Mouse (Mus musculus) right cerebral cortex, postnatal 10 days (tissue): ENCODE results near the gene Fiz1.
A peak's percentile ranks its signal among the peaks of the same experiment; 100 is the strongest.

Experiments
- DNase-seq, 2 experiments: peaks; one replicate each; pipeline ENCODE4 v3.0.0; 2021; ENCODE audit warnings: low spot score in 2 of 2

Gene Fiz1

GRCm38 (mm10) chr7:5014251-5015117, at the start of gene Fiz1, which contains the start of gene Zfp524:
Fiz1 (minus strand) TSS chr7:5014697.
Zfp524 (plus strand) TSS chr7:5014415.
- peak; percentile 97 for DNase-seq

GRCm38 (mm10) chr7:5062360-5063001, 48.0 kb upstream of the Fiz1 start:
- DNase-seq = peak; percentile 80 to 87

GRCm38 (mm10) chr7:5061774-5062359, 47.4 kb upstream of the Fiz1 start, which contains the start of gene U2af2:
U2af2 (plus strand) TSS chr7:5062143.
- DNase-seq = peak; percentile 96

- DNase-seq = peak; percentile 98 to 100
Observed at GRCm38 (mm10) chr7:5060944-5061773, 46.7 kb upstream of the Fiz1 start.

GRCm38 (mm10) chr7:5060239-5060731, 45.8 kb upstream of the Fiz1 start:
- peak; percentile 85 to 91 for DNase-seq

GRCm38 (mm10) chr7:5059421-5059820, 44.9 kb upstream of the Fiz1 start:
- peak; percentile 46 to 55 for DNase-seq

GRCm38 (mm10) chr7:5058631-5059030, 44.1 kb upstream of the Fiz1 start:
- no peak for DNase-seq

- DNase-seq = peak; percentile 53 to 64
Observed at GRCm38 (mm10) chr7:5057804-5058203, 43.3 kb upstream of the Fiz1 start.

- no peak for DNase-seq
Observed at GRCm38 (mm10) chr7:5057381-5057780, 42.9 kb upstream of the Fiz1 start.

- peak; percentile 83 to 84 for DNase-seq
Observed at GRCm38 (mm10) chr7:5056651-5057263, 42.3 kb upstream of the Fiz1 start.

- peak; percentile 68 for DNase-seq
Observed at GRCm38 (mm10) chr7:5053456-5054179, 39.1 kb upstream of the Fiz1 start.

GRCm38 (mm10) chr7:5052931-5053343, 38.4 kb upstream of the Fiz1 start:
- peak; percentile 54 to 64 for DNase-seq

GRCm38 (mm10) chr7:5052438-5052837, 37.9 kb upstream of the Fiz1 start:
- DNase-seq = no peak

GRCm38 (mm10) chr7:5051193-5052192, 37.0 kb upstream of the Fiz1 start, which contains the start of gene Zfp580:
Zfp580 (plus strand) TSS chr7:5051538.
- DNase-seq = peak; percentile 86 to 88

GRCm38 (mm10) chr7:5047313-5047712, 32.8 kb upstream of the Fiz1 start:
- no peak for DNase-seq

GRCm38 (mm10) chr7:5046112-5046511, 31.6 kb upstream of the Fiz1 start:
- DNase-seq = no peak

- no peak for DNase-seq
Observed at GRCm38 (mm10) chr7:5044981-5045380, 30.5 kb upstream of the Fiz1 start.

GRCm38 (mm10) chr7:5038940-5039339, 24.4 kb upstream of the Fiz1 start:
- no peak for DNase-seq
